Mouse (Mus musculus) layer of hippocampus, adult 18-20 months (tissue): ENCODE data around the gene Hvcn1. TPM values are rescaled to one million over a fixed set of nuclear protein-coding genes. Genes with fewer than 3 reads are reported as not detected.

Experiments
- total RNA-seq, 2 experiments: library from RNA; stranded (reverse); gene quantifications; 2 replicates each; pipeline ENCODE4 v1.2.3; 2021

The Hvcn1 gene
- total RNA-seq, 2 experiments from 2014 or later = 2.4 to 3.1 TPM

Other genes starting within 250 kb of the Hvcn1 start
- 10 to 100 TPM; 30.8 to 31.3 TPM for gene Cux2, start 156.7 kb upstream of the Hvcn1 start, total RNA-seq
- gene Myl2, start 105.9 kb upstream of the Hvcn1 start, total RNA-seq = 1 to 10 TPM; 1.1 to 2.2 TPM
- gene Ccdc63, start 66.0 kb upstream of the Hvcn1 start, total RNA-seq = 1 to 10 TPM in 1 of 2 experiments, under 1 TPM in 1; 0.68 to 1.0 TPM
- gene Ppp1cc, start 48.5 kb upstream of the Hvcn1 start, total RNA-seq = 100 to 1,000 TPM; 189 to 219 TPM
- gene Tctn1, start 57.7 kb downstream of the Hvcn1 start, total RNA-seq = 10 to 100 TPM; 10.9 to 12.0 TPM
- gene Pptc7, start 77.6 kb downstream of the Hvcn1 start, total RNA-seq = 10 to 100 TPM; 44.9 to 47.9 TPM
- gene Rad9b, start 147.4 kb downstream of the Hvcn1 start, total RNA-seq = 1 to 10 TPM; 3.7 to 3.9 TPM
- 100 to 1,000 TPM; 163 to 183 TPM for gene Vps29, start 147.6 kb downstream of the Hvcn1 start, total RNA-seq
- gene Gpn3, start 165.1 kb downstream of the Hvcn1 start, total RNA-seq = 10 to 100 TPM; 26.1 to 30.9 TPM
- gene Fam216a, start 165.6 kb downstream of the Hvcn1 start, total RNA-seq = 10 to 100 TPM; 74.6 to 84.3 TPM
- gene Arpc3, start 185.1 kb downstream of the Hvcn1 start, total RNA-seq = 100 to 1,000 TPM; 255 to 271 TPM
- 10 to 100 TPM; 30.6 to 34.9 TPM for gene Anapc7, start 214.9 kb downstream of the Hvcn1 start, total RNA-seq